Mouse (Mus musculus) heart, adult 9 months (tissue): ENCODE data around the gene Atxn2.
"Not testable (repeated sequence)": the region's sequence is repeated elsewhere in the genome, so short reads cannot be mapped to it uniquely, and the experiment has no call there.

Experiments used
- DNase-seq, 2 experiments: peaks; one replicate each; pipeline ENCODE4 v3.0.0; 2022; ENCODE audit warnings: low spot score in 2 of 2

Atxn2 gene

GRCm38 (mm10) chr5:121835949-121836691, 125.0 kb downstream of the Atxn2 start:
- DNase-seq = peak in 1 of 2 experiments; percentile 58

DNA sequence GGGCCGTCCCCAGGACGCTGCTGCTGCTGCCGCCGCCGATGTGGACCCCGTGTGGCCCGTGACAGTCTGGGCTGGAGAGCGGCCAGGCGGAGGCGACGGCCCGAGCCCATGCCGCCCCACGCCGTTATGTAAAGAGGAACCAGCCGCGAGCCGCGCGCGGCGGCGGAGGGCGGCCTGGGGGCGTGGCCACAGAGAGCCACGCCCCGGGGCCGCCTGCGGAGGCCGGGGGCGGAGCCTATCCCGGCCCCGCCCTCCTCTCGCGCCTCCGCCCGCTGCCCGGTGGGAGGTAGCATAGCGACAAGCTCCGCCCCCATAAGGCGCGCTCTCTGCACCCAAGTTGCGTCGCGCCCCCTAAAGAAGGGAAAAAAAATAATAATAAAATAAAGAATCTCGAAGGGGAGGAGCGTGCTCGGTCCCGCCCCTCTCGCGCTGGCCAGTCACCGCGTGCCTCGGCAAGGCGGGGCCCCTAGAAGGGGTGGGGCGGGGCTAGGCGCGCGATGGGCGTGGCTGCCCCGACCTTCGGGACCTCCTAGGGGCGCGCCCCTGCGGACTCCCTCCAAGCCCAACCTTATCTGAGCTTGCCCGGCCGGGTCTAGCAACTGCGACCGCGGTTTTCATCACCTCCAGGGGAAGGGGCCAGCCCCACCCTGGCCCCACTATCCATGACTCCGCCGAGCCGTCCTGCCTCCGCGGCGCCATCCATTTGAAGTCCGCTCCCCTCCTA, 125.7 kb downstream of the Atxn2 start:
- peak; percentile 93 to 95 for DNase-seq

- DNase-seq = peak; percentile 75 to 80
Observed at GRCm38 (mm10) chr5:121837441-121838340, 126.6 kb downstream of the Atxn2 start, which contains the start of gene Sh2b3. TSS of gene Sh2b3 (minus strand) at chr5:121837646.

- DNase-seq = peak; percentile 80 to 85
Observed at GRCm38 (mm10) chr5:121838341-121839127, 127.4 kb downstream of the Atxn2 start.

DNA sequence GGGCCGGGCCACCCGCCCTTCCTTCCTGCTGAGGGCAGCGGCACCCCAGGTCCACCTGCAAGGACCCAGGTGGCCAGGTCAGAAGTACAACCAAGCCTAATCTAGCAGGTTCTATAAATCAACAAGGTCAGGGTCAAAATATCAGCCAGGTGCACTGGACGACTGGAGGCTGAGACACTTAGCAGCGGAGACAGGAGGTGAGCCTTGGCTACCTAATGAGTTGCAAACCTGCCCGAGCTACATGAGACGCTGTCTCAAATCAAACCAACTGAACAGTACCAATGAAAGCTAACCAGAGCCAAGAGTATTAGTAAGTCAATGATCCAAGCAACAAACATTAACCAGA, 128.0 kb downstream of the Atxn2 start:
- no peak for DNase-seq

DNA sequence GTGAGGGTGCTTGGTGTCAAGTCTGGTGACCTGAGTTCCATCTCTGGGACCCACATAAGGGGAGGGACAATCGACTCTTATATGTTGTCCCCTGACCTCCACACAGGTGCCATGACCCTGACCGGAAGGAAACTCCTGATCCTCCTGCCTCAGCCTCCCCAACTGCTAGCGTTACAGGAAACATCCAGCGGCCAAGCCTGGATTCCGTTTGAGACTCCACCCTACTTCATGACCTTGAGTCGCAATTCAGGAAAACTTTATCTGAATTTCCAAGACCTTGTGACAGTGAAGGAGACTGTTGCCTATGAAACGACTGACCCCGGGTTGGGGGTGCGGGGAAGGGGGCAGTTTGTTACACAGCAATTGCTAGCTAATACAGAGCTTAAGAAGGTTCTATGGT, 130.4 kb downstream of the Atxn2 start:
- no peak for DNase-seq

GRCm38 (mm10) chr5:121841973-121842372, 130.8 kb downstream of the Atxn2 start:
- no peak for DNase-seq

GRCm38 (mm10) chr5:121842665-121843118, 131.6 kb downstream of the Atxn2 start:
- DNase-seq = peak; percentile 86 to 89

DNA sequence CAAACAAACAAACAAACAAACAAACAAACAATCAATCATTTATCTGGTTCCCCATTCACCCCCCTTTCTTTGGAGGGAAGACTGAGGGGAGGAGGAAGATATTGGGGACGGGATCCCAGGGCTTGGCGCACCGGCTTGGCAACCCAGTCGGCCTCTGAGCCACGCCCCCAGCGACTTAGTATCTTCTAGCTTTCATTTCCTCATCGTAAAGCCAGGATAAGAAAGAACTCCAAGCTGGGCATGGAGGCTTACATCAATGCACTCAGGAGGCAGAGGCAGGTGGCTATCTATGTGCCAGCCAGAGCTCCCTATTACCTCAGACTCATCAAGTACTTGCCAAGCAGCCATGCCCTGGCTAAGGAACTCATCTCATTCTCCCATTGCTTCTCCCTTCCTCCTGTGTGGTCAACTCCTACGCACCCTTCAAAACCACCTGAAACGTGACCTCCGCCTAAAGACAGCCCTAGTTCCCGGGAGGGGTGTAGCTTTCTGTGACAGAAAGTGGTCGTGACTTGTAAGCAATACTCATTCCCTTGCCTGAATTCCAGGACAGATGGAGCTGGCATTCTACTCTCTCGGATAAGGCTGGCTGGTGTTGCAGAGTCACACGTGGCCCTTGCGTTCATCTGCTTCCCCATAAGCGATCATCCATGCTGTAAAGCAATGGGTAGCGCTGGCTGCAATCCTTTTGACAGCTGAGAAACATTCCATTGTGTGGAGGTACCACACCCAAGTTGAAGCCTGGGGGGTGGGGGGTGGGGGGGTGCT, 132.2 kb downstream of the Atxn2 start:
- peak in 1 of 2 experiments; percentile 49 for DNase-seq

GRCm38 (mm10) chr5:121845361-121845760, 134.2 kb downstream of the Atxn2 start:
- DNase-seq = no peak

DNA sequence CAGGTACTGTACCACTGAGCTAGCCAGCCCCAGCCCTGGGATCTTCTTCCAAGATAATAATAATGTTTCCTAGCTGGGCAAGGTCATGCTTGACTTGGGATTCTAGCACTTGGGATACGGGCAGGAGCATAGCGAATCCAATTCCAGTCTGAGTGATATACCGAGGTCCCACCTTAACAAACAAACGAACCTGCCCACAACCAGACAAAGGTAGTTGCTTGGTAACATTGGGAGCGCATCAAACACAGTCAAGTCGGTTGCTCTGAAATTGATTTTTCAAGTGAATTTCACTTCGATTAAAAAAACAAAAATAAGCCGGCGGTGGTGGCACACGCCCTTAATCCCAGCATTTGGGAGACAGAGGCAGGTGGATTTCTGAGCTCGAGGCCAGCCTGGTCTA, 135.2 kb downstream of the Atxn2 start:
- no peak for DNase-seq

- DNase-seq = not testable (repeated sequence)
Observed at GRCm38 (mm10) chr5:121847269-121847668, 136.1 kb downstream of the Atxn2 start.

- DNase-seq = peak; percentile 72 to 73
Observed at GRCm38 (mm10) chr5:121848035-121848519, 136.9 kb downstream of the Atxn2 start.

DNA sequence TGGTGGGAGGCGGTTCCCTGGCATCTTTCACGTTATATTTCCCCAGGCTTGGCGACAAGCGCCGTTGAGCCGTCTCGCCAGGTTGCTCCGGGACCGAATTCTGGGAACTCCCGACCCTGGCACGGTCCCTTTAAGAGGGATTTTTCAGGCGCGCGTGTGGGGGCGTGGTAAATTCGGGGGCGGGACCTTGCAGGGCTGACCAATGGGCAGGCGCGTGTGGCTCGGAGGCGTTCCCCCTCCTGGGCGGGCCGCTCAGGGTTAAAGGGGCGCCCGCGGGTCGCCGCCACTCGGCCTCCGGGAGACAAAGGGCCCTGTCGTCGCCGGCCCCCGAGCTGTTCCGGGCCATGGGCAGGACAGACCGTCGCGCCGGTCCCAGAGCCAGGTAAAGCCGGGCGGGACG, 137.6 kb downstream of the Atxn2 start, which contains the start of gene Pheta1:
TSS of gene Pheta1 (plus strand) at position 242 of the 400 bp plus-strand sequence.
- peak; percentile 89 to 93 for DNase-seq

DNA sequence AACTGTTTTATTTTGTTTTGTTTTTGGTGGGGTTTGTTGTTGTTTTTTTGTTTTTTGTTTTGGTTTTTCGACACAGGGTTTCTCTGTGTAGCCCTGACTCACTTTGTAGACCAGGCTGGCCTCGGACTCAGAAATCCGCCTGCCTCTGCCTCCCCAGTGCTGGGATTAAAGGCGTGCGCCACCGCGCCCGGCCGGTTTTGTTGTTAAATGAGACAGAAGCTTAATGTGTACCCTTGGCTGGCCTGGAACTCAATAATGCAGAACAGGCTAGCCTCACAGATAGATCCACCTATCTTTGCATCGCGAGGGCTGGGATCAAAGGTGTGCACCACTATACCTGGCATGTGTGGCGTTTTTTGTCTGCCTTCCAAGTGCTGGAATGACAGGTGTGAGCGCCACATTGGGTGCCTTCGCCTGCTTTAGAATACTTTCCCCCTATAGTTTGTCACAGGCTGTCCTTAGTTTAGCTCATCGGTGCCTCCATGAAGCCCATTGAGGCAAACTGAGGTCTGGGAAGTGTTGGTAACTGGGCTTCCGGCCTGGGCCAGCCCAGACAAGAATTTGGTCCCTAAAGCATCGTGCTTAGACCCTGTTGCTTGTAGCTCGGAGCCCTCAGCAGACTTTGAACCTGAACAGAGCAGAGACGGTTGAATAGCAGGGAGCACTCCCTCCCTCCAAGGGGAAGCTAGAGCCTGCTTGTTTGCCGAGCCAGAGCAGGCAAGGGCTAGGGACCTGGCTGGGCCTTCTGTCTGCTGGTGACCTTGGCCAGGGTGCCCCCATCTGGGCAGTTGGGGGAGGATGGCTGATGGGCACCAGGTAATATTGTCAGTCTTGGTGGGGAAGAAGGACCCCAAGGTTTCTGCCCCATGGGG, 138.6 kb downstream of the Atxn2 start:
- peak in 1 of 2 experiments; percentile 39 for DNase-seq

DNA sequence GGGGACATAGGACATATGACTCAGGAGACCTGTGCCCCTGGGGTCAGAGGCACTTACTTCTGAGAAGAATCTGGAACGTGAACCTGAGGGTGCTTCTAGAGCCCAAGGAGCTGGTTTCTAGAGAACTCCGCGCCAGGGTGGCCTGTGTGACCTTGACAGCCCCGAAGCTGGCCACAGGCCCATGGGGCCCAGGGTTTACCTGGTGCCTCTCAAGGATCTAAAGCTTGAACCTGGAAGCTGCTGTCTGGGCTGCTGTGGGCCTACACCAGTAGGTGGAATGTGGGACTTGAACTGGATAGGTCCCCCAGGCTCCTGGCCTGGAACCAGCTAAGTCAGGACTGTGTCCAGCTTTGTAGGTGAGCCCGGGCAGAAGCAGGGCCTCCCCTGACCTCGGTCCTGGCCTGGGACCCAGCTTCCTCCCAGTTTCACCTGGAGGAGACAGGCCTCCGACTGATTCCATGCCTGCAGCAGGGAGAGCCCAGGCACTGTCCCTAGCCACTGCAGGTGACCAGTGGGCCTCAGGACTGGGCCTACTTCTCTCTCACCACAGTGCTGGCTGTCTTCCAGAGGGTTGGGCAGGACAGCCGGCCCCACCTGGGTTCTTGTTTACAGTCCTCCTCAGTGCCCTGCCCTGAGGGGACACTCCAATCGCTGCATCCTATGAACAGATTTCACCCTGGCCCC, 142.4 kb downstream of the Atxn2 start:
- no peak for DNase-seq

- no peak for DNase-seq
Observed at GRCm38 (mm10) chr5:121854768-121855167, 143.6 kb downstream of the Atxn2 start.

DNA sequence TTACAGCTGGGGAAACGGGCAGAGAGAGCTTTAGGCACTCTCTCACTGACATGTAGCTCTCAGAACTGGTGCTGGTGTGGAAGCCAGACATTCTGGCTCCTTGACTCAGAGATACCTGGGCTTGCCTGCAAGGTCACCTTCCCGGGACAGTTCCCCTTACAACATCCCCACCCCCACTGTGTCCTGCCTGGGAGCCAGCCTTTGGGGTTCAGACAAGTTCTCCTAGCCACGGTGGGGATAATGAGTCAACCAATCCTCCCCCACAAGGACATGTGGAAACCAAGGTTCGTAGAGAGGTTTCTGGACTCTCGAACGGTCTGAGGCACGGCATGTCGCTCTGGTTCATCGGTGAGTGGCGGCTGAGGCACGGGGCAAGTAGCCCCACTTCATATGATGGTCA, 145.6 kb downstream of the Atxn2 start:
- DNase-seq = no peak

GRCm38 (mm10) chr5:121858427-121858826, 147.3 kb downstream of the Atxn2 start:
- no peak for DNase-seq
